ENCODE assay signal across 21 mouse cellular contexts in the genomic region with DNA sequence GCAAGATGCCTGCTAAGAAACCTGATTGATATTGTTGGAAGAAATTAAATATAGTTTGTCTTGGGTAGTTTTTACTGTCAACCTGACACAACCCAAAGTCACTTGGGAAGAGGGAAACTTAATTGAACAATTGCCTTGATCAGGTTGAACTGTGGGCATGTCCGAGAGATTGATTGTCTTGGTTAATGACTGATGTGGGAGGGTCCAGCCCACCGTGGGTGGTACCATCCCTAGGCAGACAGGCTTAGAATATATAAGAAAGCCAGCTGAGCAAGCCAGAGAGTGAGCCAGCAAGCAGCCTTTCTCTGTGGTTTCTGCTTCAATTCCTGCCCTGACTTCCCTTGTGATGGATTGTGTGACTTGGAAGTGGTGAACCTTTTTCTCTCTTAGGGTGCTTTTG. TPM values are rescaled to one million over a fixed set of nuclear protein-coding genes. Genes with fewer than 3 reads are reported as not detected.
"Had no signal": no experiment of that assay in that cellular context is flagged by ENCODE, and none has a peak within 500 bp of the region (broad histone marks: within the 10 kb centered on the region; RNA-seq: fewer than 3 reads in every experiment).

No protein-coding gene starts in this region.

- H3K27me3 ChIP-seq: lung, embryonic 15.5 days; midbrain, embryonic 12.5 days; neural tube, embryonic 12.5 days; stomach, embryonic 15.5 days had no signal

- H3K4me1 ChIP-seq: lung, embryonic 15.5 days; megakaryocyte, embryonic 14.5 days; midbrain, embryonic 12.5 days; neural tube, embryonic 12.5 days; stomach, embryonic 15.5 days had no signal

- H3K9me3 ChIP-seq: stomach, embryonic 15.5 days had no signal

- ATAC-seq: liver, postnatal 0 days; lung, postnatal 0 days; midbrain, embryonic 16.5 days had no signal

- H3K4me2 ChIP-seq: lung, embryonic 15.5 days; midbrain, embryonic 12.5 days; neural tube, embryonic 12.5 days; stomach, embryonic 15.5 days had no signal

- DNase-seq: liver, postnatal 0 days; lung, adult 2 months; lung, postnatal 14 days; lung, postnatal 36 days; midbrain, embryonic 14.5 days; right cerebral cortex, postnatal 14 days; thymus, adult 2 months; thymus, postnatal 25 days; thymus, postnatal 4 days had no signal

- H3K9ac ChIP-seq: liver, postnatal 0 days; lung, embryonic 15.5 days; midbrain, embryonic 12.5 days; neural tube, embryonic 12.5 days; stomach, embryonic 15.5 days had no signal

- H3K4me3 ChIP-seq: lung, embryonic 15.5 days; megakaryocyte, embryonic 14.5 days; midbrain, embryonic 12.5 days; neural tube, embryonic 12.5 days; stomach, embryonic 15.5 days had no signal

- H3K27ac ChIP-seq: lung, embryonic 15.5 days; macrophage; midbrain, embryonic 12.5 days; neural tube, embryonic 12.5 days; stomach, embryonic 15.5 days; stomach, postnatal 0 days had no signal

- H3K36me3 ChIP-seq: lung, embryonic 15.5 days; midbrain, embryonic 12.5 days; neural tube, embryonic 12.5 days; stomach, embryonic 15.5 days had no signal

RNA-seq across cellular contexts. Expression of a gene that starts 17.9 kb away (rescaled TPM):
- total RNA-seq: megakaryocyte progenitor cell, adult 5-6 weeks; monocyte, adult 5-6 weeks; neutrophil, adult 5-6 weeks had no signal
- polyA plus RNA-seq: macrophage had no signal
